Mouse (Mus musculus) myocyte (in vitro differentiated cells): Measurements from ENCODE around the gene Lpar3.

ENCODE experiments used
- CEBPB ChIP-seq: IDR thresholded peaks from 2 replicates; pipeline ENCODE4 v1.6.1; 2011; ENCODE audit warnings: mild to moderate bottlenecking, moderate library complexity; ENCODE audit not compliant: poor library complexity, insufficient read depth, severe bottlenecking
- E2F4 ChIP-seq: IDR thresholded peaks from one replicate; pipeline ENCODE4 v1.6.1; 2011; ENCODE audit warnings: mild to moderate bottlenecking, control low read depth, moderate library complexity; ENCODE audit not compliant: insufficient read depth
- MAX ChIP-seq: IDR thresholded peaks from one replicate; pipeline ENCODE4 v1.6.1; 2011; ENCODE audit warnings: low read depth, mild to moderate bottlenecking, control low read depth
- POLR2A ChIP-seq: IDR thresholded peaks from one replicate; pipeline ENCODE4 v1.6.1; 2011; ENCODE audit warnings: low read depth, mild to moderate bottlenecking, control low read depth, moderate library complexity; ENCODE audit not compliant: insufficient read length
- USF1 ChIP-seq: IDR thresholded peaks from one replicate; pipeline ENCODE4 v1.6.1; 2011; ENCODE audit warnings: low read depth, mild to moderate bottlenecking, control low read depth, moderate library complexity

- TF ChIP-seq CEBPB: no peak
- no peak for TF ChIP-seq E2F4
- TF ChIP-seq MAX: no peak
- TF ChIP-seq USF1: no peak
- no peak for TF ChIP-seq POLR2A
These were observed 14.1 kb upstream of the Lpar3 start for GRCm38 (mm10) chr3:146206635-146207034.
